Mouse (Mus musculus): Measurements from ENCODE around the gene Olfr311.

Gene Olfr311

GRCm38 (mm10) chr11:58883756-58884155, 44.7 kb downstream of the Olfr311 start:
- DNase-seq, result no peak

- DNase-seq, result no peak
Measured at GRCm38 (mm10) chr11:58890511-58890910, 51.5 kb downstream of the Olfr311 start.
